Comparison of ENCODE assay signal across 8 mouse cellular contexts in genomic region chr13:63562972-63563780, GRCm38 (mm10). TPM values are rescaled to one million over a fixed set of nuclear protein-coding genes. Genes with fewer than 3 reads are reported as not detected.
DNase-seq lines count a peak whose midpoint lies in the region; ATAC-seq lines count a peak whose summit lies in the region.

No protein-coding gene starts in this region.

- H3K9ac ChIP-seq in hindbrain, embryonic 15.5 days, result peak overlapping the region; percentile 79

- under 1% methylated on average over 44 of the region's 51 CpGs for WGBS in hindbrain, embryonic 15.5 days

- DNase-seq in Muller cell, postnatal 12 days (ENCODE audit: inconsistent ontology term), result peak; percentile 87
- peak; percentile 80 for DNase-seq in cerebellum, adult 9-11 months
- peak; percentile 47 for DNase-seq in gastrocnemius, adult 18-20 months (ENCODE audit: low spot score)
- DNase-seq in left cerebral cortex, postnatal 36 days (ENCODE audit: low spot score in 2 of 2), result peak; percentile 71 to 76
- peak; percentile 88 for DNase-seq in mesoderm, embryonic 11.5 days (ENCODE audit: low read depth, low spot score)
- DNase-seq in right cerebral cortex, postnatal 4 days, result peak; percentile 70
- peak; percentile 87 for DNase-seq in yolk sac, embryonic 10.5 days (ENCODE audit: low spot score)

- peak overlapping the region; percentile 97 for H3K27ac ChIP-seq in hindbrain, embryonic 15.5 days (replicated peaks)

- intact Hi-C loops in left cerebral cortex, postnatal 36 days (cut with DNase I), result loop anchor here (10.0 kb wide), 1 partner anchor 592 kb away; the partner anchor contains the start of gene Zfp367

- ATAC-seq in hindbrain, embryonic 15.5 days (ENCODE audit: low FRiP score, low read depth), result peak; percentile 63

- H3K4me2 ChIP-seq in hindbrain, embryonic 15.5 days, result peak overlapping the region; percentile 94

- H3K9me3 ChIP-seq in hindbrain, embryonic 15.5 days, result no peaks in the 10 kb centered on the region

- peaks cover 53% of the 10 kb centered on the region for H3K4me1 ChIP-seq in hindbrain, embryonic 15.5 days (replicated peaks)

- H3K27me3 ChIP-seq in hindbrain, embryonic 15.5 days, result no peaks in the 10 kb centered on the region

- peak overlapping the region; percentile 70 for H3K4me3 ChIP-seq in hindbrain, embryonic 15.5 days

- no peaks in the 10 kb centered on the region for H3K36me3 ChIP-seq in hindbrain, embryonic 15.5 days

RNA-seq across cellular contexts. Expression of gene Ptch1, which starts 10.2 kb away (rescaled TPM):
- total RNA-seq in gastrocnemius, adult 18-20 months (2021), result 1 to 10 TPM; 5.7 to 8.5 TPM
- polyA plus RNA-seq in hindbrain, embryonic 15.5 days (2015; fragmentation: Nextera tagmentation; extraction: Ambion mirVana), result 16.3 and 16.6 TPM in 2 replicates
- total RNA-seq in left cerebral cortex, postnatal 36 days (2021), result 10 to 100 TPM; 40.5 to 51.6 TPM

Comparison
In these comparisons a context has a peak if more than half of its experiments do, and no peak if none do; other contexts are left out.
1. Peak in every context shown above with its lines: DNase-seq, ATAC-seq, H3K4me3 ChIP-seq and H3K27ac ChIP-seq.
2. RNA of gene Ptch1, which starts 10.2 kb away (total RNA-seq): 40.5 to 51.6 TPM in left cerebral cortex, postnatal 36 days; 5.7 to 8.5 TPM in gastrocnemius, adult 18-20 months; every median in the first group is over 4 times any median in the second.